Mouse (Mus musculus) limb, embryonic 10.5 days (tissue): ENCODE data around the gene Kat2a. TPM values are rescaled to one million over a fixed set of nuclear protein-coding genes. Genes with fewer than 3 reads are reported as not detected.

Experiments used
- DNase-seq: peaks from one replicate; pipeline ENCODE4 v3.0.0-alpha.2; 2017; ENCODE audit warnings: low spot score
- H3K27ac ChIP-seq: fragments of 300-500 bp; sonication (generic); 2 replicates; pipeline ENCODE4 v1.5.1; 2016; ENCODE audit warnings: mild to moderate bottlenecking
- H3K27me3 ChIP-seq: fragments of 300-500 bp; sonication (generic); 2 replicates; pipeline ENCODE4 v1.6.1; 2016; ENCODE audit warnings: low read depth, mild to moderate bottlenecking; ENCODE audit not compliant: poor library complexity, severe bottlenecking
- H3K36me3 ChIP-seq: fragments of 300-500 bp; sonication (generic); 2 replicates; pipeline ENCODE4 v1.6.1; 2016; ENCODE audit warnings: mild to moderate bottlenecking, moderate library complexity
- H3K4me1 ChIP-seq: fragments of 300-500 bp; sonication (generic); 2 replicates; pipeline ENCODE4 v1.6.1; 2016
- H3K4me3 ChIP-seq: fragments of 300-500 bp; sonication (generic); 2 replicates; pipeline ENCODE4 v1.5.1; 2016; ENCODE audit warnings: mild to moderate bottlenecking, moderate library complexity
- H3K9me3 ChIP-seq: fragments of 300-500 bp; sonication (generic); replicated peaks from 2 replicates; pipeline ENCODE4 v1.6.1; 2016; ENCODE audit warnings: mild to moderate bottlenecking
- WGBS: fragments of 180-500 bp; shearing (Covaris S2); methylation state at CpG from one replicate; pipeline ENCODE4 v1.1.7; 2016; 5-methylcytosine and 5-hydroxymethylcytosine counted together
- polyA plus RNA-seq: library from polyadenylated mRNA; unstranded; fragments of >200 nt; fragmentation: Nextera tagmentation; extraction: Ambion mirVana; gene quantifications from 2 replicates; pipeline ENCODE4 v1.2.1, GENCODE M21; 2016

Kat2a gene
- polyA plus RNA-seq, 1 experiment from 2014 or later: 77.2 TPM

DNA sequence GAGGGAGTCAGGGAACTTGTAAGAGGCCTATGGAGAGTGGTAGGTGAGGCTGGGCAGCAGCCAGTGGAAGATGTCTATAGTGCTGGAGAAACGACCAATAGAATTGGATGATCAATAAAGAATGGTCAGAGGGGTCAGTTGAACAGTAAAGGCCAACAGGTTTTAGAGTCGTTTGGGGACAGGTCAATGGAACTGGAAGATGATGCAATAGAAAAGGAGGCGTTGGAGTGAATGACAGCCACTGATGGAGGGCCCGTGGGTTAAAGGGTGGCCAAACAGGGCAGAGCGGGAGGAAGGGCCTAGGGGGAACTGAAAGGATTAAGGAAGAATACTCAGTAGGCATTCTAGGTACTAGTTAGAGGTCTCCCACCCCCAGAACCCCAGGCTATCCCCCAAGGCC is 34.8 kb upstream of the Kat2a start:
- no peaks in the 10 kb centered on the region for H3K9me3 ChIP-seq
- peaks cover 48% of the 10 kb centered on the region for H3K27me3 ChIP-seq
- no peak overlapping the region for H3K4me3 ChIP-seq
- H3K36me3 ChIP-seq: no peaks in the 10 kb centered on the region
- WGBS: 87% methylated on average over 5 of the region's 5 CpGs
- H3K4me1 ChIP-seq: no peaks in the 10 kb centered on the region; the same call in 1 of the 2 replicates
- DNase-seq: no peak
- no peak overlapping the region for H3K27ac ChIP-seq

DNA sequence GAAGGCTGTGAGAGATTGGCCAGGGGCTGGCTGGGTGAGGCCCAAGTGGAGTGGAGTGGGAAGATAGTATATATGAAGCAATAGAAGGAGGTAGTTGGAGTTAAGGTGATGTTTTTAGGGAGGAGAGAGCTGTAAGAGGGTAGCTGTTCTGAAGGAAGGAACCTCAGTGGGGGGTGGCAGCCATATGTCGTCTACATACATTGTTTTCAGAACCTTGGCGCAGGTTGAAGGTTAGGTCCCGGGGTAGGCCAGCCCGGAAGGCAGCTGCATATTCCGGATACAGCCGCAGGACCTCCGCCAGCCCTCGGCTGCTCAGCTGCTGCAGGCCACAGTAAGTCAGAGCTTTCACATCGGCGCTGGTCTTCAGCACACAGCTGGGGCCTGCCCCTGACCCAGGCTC is 34.3 kb upstream of the Kat2a start:
- peaks cover 43% of the 10 kb centered on the region for H3K27me3 ChIP-seq
- 86% methylated on average over 10 of the region's 10 CpGs for WGBS
- no peak overlapping the region for H3K27ac ChIP-seq
- no peak overlapping the region for H3K4me3 ChIP-seq
- no peaks in the 10 kb centered on the region for H3K36me3 ChIP-seq
- no peaks in the 10 kb centered on the region; the same call in 1 of the 2 replicates for H3K4me1 ChIP-seq
- no peak for DNase-seq
- no peaks in the 10 kb centered on the region for H3K9me3 ChIP-seq

GRCm38 (mm10) chr11:100745085-100745484 is 32.8 kb upstream of the Kat2a start:
- no peaks in the 10 kb centered on the region for H3K36me3 ChIP-seq
- no peak overlapping the region for H3K4me3 ChIP-seq
- no peak overlapping the region for H3K27ac ChIP-seq
- peaks cover 33% of the 10 kb centered on the region for H3K27me3 ChIP-seq
- no peaks in the 10 kb centered on the region for H3K9me3 ChIP-seq
- DNase-seq: no peak
- no peaks in the 10 kb centered on the region; the same call in 1 of the 2 replicates for H3K4me1 ChIP-seq
- WGBS: 18% methylated on average over 6 of the region's 6 CpGs

GRCm38 (mm10) chr11:100741348-100741747 is 29.1 kb upstream of the Kat2a start:
- no peak overlapping the region for H3K27ac ChIP-seq
- 73% methylated on average over 6 of the region's 6 CpGs for WGBS
- no peaks in the 10 kb centered on the region for H3K9me3 ChIP-seq
- peaks cover 14% of the 10 kb centered on the region for H3K4me1 ChIP-seq
- H3K27me3 ChIP-seq: no peaks in the 10 kb centered on the region
- DNase-seq: no peak
- no peak overlapping the region for H3K4me3 ChIP-seq
- H3K36me3 ChIP-seq: no peaks in the 10 kb centered on the region

DNA sequence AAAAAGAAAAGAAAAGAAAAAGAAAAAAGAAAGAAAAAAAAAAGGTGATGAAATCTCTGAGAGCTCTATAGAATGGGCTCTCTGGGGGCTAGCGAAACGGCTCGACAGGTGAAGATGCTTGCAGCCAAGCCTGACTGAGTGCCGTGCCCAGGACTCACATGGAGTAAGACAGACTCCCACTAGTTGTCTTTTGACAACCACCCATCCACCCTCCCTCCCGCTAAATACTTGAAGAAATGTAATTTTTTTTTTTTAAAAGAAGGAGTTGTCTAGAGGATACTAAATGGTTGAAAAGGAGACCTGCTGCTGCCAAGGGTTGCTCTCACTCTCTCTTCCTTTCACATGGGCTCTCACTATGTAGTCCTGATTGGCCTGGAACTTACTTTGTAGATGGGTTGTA is 26.5 kb upstream of the Kat2a start:
- Histone ChIP-seq H3K27me3 (no peaks in the 10 kb centered on the region), H3K36me3 (peaks cover 14% of the 10 kb centered on the region), H3K27ac (peak overlapping the region; percentile 88), H3K4me1 (peaks cover 22% of the 10 kb centered on the region), H3K4me3 (peak overlapping the region; percentile 84), H3K9me3 (no peaks in the 10 kb centered on the region)
- DNase-seq: no peak
- 21% methylated on average over 5 of the region's 5 CpGs for WGBS

DNA sequence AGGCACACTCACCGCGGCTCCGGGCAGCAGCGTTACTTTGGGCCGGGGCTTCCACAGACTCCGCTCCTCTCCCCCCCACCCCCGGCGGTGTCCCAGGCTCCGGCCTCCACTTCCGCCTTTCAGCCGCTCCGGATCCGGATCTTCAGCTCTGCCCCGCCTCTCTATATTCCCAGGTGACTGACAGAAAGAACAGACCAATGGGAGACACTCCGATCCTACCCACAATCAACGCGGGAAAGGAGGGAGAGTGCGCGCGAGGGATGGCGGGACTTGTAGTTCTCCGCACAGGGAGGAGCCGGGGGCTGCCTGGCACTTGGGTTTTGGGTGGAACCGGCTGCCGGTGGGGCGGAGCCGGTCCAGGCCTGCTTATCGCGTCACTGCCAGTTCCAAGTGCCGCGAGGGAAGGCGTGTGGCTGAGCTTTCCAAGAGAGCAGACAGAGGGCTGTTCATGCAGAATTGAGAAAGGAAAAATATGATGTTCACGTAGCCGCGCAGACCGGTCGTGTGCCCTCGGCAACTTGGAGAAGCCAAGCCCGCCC is 25.9 kb upstream of the Kat2a start, which contains the start of gene Rab5c:
Rab5c (minus strand) TSS at position 150 of the 539 bp plus-strand sequence.
- H3K4me1 ChIP-seq: peaks cover 22% of the 10 kb centered on the region
- H3K9me3 ChIP-seq: no peaks in the 10 kb centered on the region
- under 1% methylated on average over 39 of the region's 39 CpGs for WGBS

DNA sequence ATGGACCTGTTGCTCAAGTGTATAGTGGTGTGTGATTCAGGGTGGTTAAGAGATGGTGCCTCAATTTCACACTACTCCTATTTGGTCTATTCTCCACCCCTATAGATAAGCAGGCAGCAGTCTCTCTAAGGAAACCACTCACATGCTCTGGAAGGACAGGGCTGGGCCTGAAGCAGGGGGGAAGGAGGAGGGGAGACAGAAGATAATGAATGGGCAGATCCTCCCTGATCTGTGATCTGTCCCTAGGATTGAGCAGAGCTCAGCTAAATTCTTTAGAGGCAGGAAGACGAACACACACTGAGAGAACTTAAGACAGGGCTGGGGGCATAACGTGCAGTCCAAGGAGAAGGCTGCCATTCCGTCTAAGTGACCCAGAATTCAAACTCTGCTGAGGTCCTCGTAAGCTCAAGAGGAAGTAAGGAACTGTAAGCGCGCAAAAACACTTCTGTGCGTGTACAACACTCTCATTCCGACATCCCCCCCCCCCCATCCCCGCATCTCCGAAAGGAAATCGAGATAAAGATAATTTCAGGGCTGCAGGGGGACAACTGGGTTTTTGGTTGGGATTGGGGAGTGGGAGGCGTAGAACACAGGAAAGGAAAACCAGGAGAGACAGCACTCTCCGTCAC is 25.0 kb upstream of the Kat2a start:
- peaks cover 22% of the 10 kb centered on the region for H3K4me1 ChIP-seq
- no peaks in the 10 kb centered on the region for H3K9me3 ChIP-seq
- peak overlapping the region; percentile 84 for H3K4me3 ChIP-seq
- no peaks in the 10 kb centered on the region for H3K27me3 ChIP-seq
- H3K27ac ChIP-seq: peak overlapping the region; percentile 88
- H3K36me3 ChIP-seq: peaks cover 30% of the 10 kb centered on the region
- 4% methylated on average over 13 of the region's 13 CpGs for WGBS
- no peak for DNase-seq

More for the DNA sequence above, 25.9 kb upstream of the Kat2a start, which contains the start of gene Rab5c:
- Histone ChIP-seq H3K27me3 (no peaks in the 10 kb centered on the region), H3K36me3 (peaks cover 20% of the 10 kb centered on the region), H3K27ac (peak within 1 kb of the TSS; percentile 88), H3K4me3 (peak within 1 kb of the TSS; percentile 84)
- DNase-seq: peak; percentile 96

DNA sequence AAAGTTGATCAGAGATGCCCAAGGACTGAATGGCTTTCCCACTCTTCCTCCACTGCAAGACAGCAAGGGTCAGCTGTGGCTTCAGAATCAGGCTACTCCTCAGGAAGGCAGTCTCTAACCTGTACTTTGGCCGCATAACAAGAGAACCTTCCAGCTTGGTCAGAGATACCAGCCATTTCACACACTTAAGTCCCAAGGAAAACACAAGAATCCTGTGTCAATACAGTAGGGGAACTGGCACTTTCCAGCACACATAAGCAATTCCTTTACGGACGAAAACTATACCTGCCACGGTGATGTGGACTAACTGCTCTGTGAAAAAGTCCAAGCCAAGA is 24.4 kb upstream of the Kat2a start:
- Histone ChIP-seq H3K4me1 (peaks cover 22% of the 10 kb centered on the region), H3K36me3 (peaks cover 35% of the 10 kb centered on the region), H3K9me3 (no peaks in the 10 kb centered on the region), H3K4me3 (peak overlapping the region; percentile 84), H3K27ac (no peak overlapping the region), H3K27me3 (no peaks in the 10 kb centered on the region)
- WGBS: 84% methylated on average over 4 of the region's 4 CpGs
- DNase-seq: no peak

DNA sequence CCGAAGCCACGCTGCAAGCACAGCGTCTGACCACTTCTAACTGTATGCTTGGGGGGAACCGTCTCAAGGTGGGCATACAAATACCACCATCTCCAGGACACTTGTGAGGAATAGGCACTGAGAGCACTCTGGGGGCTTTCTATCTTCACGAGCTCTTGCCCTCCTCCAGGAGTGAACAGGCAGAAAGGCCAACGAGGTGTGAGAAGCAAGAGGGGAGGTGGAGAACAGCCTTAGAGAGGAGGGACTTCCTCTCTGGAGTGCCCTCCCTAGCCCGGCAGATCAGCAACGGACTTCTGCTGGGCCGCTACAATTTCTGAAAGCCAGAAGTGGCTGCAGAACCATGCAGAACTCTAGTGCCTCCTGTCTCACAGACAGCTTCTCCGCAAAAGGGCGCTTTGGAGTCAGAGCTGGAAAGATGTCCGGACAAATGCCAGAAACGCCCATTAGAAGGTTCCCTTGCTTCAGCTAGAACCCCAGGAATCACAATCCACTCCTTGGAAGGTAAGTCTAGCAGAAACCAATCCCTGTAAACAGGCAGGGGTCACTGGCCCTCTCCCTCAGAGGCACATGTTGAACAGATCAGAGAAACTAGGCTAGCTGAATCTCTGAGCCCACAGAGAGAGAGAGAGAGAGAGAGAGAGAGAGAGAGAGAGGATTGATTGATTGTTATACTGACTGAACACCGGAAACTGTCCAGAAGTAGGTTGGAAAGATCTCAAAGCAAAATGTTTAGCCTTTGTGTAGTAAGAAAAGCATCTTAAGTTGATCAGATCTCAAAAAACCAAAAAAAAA is 23.9 kb upstream of the Kat2a start:
- 0 out of 2 replicates have a peak overlapping the region, but pooled peaks have one; percentile 4 for H3K4me3 ChIP-seq
- 78% methylated on average over 14 of the region's 14 CpGs for whole genome bisulfite sequencing
- DNase-seq: no peak
- no peak overlapping the region for H3K27ac ChIP-seq
- H3K9me3 ChIP-seq: no peaks in the 10 kb centered on the region
- peaks cover 35% of the 10 kb centered on the region for H3K36me3 ChIP-seq
- H3K4me1 ChIP-seq: peaks cover 22% of the 10 kb centered on the region
- H3K27me3 ChIP-seq: no peaks in the 10 kb centered on the region

- Histone ChIP-seq H3K4me1 (peaks cover 22% of the 10 kb centered on the region), H3K36me3 (peaks cover 35% of the 10 kb centered on the region), H3K27ac (no peak overlapping the region), H3K27me3 (no peaks in the 10 kb centered on the region), H3K4me3 (no peak overlapping the region), H3K9me3 (no peaks in the 10 kb centered on the region)
- no peak for DNase-seq
- WGBS: 91% methylated on average over 9 of the region's 9 CpGs
Measured at GRCm38 (mm10) chr11:100735134-100735865, 23.0 kb upstream of the Kat2a start.

DNA sequence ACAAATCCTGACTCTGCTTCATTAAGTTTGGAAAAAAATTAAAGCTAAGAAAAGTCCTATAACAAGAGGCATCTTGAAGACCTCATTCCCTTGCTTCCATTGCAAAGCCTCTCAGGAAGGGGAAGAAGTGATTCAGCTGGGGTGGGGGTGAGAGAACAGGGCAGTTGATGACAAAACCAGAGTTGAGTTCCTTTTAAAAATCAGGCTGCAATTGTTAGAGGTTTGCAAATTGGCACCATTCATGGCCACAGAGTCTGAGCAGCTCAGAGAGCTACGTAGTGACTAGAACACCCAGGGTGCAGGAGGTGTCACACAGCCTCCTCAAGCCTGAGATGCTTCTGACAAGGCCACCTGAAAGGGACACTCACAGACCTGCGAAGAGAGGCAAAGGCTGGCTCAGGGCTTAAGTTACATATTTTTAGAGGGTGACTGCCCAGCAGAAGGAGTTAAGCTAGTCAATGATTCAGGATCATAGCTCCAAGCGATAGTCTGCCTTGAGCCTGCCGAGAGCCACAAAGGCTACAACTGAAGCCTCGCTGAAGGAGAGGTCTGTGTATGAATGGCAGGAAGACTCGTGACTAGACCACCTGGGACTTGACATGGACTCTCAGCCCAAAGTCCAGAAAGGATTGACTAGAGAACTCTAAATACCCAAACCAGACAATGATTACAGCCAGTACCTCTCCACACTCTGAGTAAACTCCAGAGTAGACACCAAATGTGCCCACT is 18.4 kb upstream of the Kat2a start:
- peaks cover 53% of the 10 kb centered on the region for H3K36me3 ChIP-seq
- no peak overlapping the region for H3K27ac ChIP-seq
- H3K9me3 ChIP-seq: no peaks in the 10 kb centered on the region
- no peak for DNase-seq
- 92% methylated on average over 6 of the region's 6 CpGs for WGBS
- no peak overlapping the region for H3K4me3 ChIP-seq
- no peaks in the 10 kb centered on the region for H3K27me3 ChIP-seq
- peaks cover under 1% of the 10 kb centered on the region; the same call in 1 of the 2 replicates for H3K4me1 ChIP-seq

- Histone ChIP-seq H3K9me3 (no peaks in the 10 kb centered on the region), H3K27ac (no peak overlapping the region), H3K4me1 (peaks cover 6% of the 10 kb centered on the region), H3K36me3 (peaks cover 50% of the 10 kb centered on the region), H3K4me3 (no peak overlapping the region), H3K27me3 (no peaks in the 10 kb centered on the region)
- 92% methylated on average over 4 of the region's 4 CpGs for WGBS
- no peak for DNase-seq
Measured at GRCm38 (mm10) chr11:100729976-100730375, 17.7 kb upstream of the Kat2a start.
